Mouse (Mus musculus) monocyte, adult 5-6 weeks (primary cell): ENCODE results near the gene Hist2h2aa2. TPM values are rescaled to one million over a fixed set of nuclear protein-coding genes. Genes with fewer than 3 reads are reported as not detected.
A peak's percentile ranks its signal among the peaks of the same experiment; 100 is the strongest.
"Not testable (repeated sequence)": the region's sequence is repeated elsewhere in the genome, so short reads cannot be mapped to it uniquely, and the experiment has no call there.

Experiments used
- ATAC-seq: fragments of 153-309, 156-312 bp; replicated peaks from 2 replicates; pipeline ENCODE4 v1.8.0; 2017; ENCODE audit warnings: mild to moderate bottlenecking; ENCODE audit not compliant: low TSS enrichment, insufficient number of reproducible peaks, severe bottlenecking, poor library complexity, low FRiP score
- total RNA-seq: library from RNA; stranded (forward); fragments of 200-1000, 200-491, 200-594 nt; gene quantifications from 3 replicates; pipeline ENCODE4 v1.2.3, GENCODE M21; 2017

Hist2h2aa2 gene
- total RNA-seq, result 492 to 498 TPM (median 493 TPM) in 3 replicates

DNA sequence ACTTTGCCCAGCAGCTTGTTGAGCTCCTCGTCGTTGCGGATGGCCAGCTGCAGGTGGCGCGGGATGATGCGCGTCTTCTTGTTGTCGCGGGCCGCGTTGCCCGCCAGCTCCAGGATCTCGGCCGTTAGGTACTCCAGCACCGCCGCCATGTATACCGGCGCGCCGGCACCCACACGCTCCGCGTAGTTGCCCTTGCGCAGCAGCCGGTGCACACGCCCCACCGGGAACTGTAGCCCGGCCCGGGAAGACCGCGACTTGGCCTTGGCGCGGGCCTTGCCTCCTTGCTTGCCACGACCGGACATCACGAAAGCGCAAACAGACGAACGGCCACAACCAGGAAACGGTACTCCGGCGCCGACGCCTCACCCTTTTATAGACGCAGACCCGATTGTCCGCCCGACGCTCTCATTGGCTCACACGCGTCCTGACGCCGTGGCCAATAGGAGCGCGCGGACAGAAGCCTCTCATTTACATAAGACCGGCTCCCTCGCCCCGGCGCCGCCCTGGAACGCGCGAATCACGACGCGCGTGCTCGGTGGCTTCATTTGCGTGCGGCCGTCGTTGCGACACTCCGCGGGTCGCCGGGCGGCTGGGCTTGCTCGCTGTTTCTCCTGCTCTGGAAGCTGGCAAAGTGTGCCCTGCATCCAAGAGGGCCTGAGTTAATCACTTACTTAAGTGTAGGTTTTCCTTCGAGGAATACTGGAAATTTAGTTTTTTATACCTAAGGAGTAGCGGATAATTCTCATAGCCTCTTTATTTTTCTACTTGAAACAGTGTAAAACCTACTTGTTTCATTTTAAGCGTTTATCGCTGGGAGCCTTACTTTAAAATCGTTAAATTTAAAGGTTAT, at the start of gene Hist2h2aa2:
Gene Hist2h2aa2, minus strand, starts transcription at position 328 of the 850 bp plus-strand sequence.
- ATAC-seq, result peak; percentile 81

DNA sequence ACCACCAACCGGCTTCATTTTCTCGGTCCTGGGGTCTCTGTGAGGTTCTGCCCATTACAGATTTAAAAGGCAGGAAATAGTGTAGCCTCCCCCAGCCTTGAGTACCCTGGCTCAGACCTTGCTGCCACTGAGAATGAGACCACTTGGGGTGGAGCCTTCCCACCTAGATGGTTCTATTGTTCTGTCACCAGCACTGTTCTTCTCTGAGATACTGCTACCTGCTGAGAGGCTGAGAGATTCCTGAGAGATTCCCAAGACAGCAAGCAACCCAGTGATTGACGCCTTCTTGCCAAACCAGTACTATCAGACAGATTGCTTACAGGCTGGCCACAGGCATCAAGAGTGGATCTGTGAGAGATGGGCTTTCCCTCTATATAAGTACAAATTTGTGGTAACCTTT, 49.1 kb upstream of the Hist2h2aa2 start:
- ATAC-seq, result no peak

DNA sequence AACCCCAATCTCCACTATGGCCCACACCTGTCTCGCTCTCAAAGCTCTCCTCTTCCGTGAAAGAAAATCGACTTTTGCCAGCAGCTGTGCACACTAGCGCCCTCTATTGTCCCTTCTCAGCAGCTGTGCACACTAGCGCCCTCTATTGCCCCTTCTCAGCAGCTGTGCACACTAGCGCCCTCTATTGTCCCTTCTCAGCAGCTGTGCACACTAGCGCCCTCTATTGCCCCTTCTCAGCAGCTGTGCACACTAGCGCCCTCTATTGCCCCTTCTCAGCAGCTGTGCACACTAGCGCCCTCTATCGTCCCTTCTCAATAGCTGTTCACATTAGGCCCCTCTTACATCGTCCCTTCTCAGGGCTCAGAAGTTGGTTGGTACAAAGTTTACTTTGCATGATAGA, 47.3 kb upstream of the Hist2h2aa2 start:
- ATAC-seq, result not testable (repeated sequence)

DNA sequence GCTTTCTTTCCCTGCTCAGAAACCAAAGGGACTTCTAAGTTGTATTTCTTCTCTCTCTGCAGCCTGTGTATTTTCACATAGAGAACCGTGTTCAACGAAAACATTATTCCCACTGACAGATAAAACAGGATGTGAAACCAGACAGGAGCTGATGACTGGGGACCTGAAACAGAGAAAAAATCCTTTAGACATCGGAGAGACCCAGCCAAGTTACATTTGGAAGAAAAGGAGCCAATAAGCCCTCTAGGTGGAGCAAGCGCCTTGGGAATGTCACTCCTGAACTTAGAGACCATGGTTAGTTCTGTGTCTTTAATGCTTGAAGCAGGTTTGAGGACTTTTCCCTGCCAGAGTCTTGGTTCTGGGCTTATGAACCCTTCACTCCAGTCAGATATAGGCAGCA, 44.4 kb upstream of the Hist2h2aa2 start:
- ATAC-seq, result no peak

DNA sequence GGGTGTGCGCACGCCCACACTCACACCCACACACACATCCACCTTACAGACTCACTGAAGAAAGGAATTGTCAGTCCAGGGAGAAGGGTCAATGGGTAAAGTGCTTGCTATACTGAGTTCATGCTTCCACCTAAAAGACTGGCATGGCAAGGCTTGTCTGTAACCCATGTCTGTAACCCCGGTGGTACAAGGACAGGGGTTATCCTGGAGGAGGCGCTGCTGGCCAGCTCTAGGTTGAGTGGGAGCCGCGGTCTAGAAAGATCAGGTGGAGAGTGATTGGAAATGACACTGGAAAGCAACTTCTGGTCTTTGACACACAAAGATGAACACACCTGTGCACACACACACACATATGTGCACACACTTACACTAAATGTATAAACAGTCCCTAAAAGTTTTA, 40.6 kb upstream of the Hist2h2aa2 start:
- no peak for ATAC-seq

DNA sequence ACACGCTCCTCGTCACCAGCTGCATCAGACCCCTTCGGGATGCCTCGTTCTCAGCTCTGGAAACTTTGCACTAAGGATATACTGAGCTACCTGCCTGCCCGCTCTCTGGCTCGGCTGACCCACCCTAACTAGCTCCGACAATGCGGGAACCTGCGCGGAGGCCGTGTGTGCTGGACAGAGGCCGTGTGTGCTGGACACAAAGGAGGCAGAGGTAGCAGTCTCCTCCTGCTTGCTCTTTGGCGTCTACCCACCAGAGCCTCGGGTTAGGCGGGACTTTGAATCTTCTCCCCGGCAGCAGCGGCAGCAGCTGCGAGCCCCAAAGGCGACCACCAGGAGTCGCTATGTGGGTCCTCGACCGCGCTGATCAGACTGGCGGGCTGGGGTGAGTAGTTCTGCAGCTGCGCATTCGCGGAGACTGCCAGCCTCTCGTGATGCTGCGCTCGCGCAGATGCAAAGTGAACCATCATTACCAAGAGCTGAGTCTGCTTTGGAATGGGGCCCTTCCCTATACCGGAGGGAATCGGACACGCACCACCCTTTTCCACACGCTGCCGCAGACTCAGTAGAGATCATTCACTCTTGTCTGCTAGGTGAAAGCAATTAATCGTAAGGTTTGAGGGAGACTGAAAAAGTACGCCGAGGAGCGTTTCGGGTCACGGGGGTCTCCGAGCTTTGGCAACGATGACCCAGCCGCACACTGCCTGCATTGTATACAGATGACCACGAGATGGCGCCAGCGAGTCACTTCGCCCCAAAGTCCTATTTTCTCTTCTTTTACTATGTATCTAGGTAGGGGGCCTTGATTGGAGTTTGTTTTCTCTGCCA, 37.9 kb upstream of the Hist2h2aa2 start:
- peak; percentile 92 for ATAC-seq

DNA sequence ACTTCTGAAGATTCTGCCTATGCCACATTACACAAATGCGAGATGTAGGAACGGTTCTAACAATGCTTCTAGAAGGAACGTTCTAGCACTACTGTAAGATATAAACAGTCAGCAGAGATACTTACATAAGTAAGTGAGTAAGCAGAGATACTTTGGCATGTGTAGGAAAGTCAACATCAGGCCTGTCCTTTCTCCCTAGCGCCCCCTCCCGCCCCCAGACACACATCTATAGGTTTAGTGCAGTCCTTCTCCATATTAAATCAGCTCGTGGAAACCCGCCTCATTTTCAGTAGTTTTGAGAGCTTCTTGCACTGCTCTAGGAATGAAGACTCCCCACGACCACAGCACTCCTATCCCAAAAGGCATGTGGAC, 37.3 kb upstream of the Hist2h2aa2 start:
- ATAC-seq, result peak; percentile 11; the same call in 1 of the 2 replicates

DNA sequence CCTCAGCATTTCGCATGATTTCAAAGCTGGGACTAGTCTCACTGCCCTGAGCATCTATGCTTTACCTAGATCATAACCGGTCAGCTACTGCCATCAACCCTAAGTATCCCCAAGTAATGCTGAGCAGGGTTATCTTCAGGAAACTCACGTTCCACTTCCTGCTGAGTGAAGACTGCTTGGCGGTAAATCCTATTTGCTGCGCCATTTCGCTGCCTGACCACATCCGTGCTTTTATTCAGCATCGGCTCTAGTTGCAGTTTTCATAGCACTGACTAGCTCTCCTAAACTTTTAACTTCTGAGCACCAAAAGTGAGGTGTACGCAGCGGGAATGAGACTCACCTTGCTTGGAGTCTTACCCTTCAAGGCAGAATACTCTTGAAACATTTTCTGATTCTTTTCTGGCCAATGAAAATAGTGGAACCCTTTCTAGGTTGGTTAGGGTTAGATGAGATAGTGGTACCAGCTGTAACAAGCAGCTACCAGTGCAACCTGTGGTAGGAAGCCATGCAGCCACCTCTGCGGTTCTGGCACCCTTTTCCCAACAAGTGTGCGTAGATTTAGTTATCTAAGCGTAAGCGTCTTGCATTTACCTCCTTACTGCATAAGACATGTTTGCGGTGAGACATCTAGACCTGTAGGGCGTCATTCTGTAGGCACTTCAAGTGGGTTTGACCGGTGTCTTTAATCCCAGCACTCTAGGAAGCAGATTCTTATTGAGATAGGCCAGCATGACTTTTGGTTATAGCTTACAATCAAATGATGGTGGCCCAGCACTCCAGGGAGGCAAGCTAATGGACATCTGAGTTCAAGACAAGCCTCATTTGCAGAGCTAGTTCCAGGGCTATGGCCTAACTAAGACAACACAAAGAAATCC, 33.8 kb upstream of the Hist2h2aa2 start:
- ATAC-seq, result no peak

DNA sequence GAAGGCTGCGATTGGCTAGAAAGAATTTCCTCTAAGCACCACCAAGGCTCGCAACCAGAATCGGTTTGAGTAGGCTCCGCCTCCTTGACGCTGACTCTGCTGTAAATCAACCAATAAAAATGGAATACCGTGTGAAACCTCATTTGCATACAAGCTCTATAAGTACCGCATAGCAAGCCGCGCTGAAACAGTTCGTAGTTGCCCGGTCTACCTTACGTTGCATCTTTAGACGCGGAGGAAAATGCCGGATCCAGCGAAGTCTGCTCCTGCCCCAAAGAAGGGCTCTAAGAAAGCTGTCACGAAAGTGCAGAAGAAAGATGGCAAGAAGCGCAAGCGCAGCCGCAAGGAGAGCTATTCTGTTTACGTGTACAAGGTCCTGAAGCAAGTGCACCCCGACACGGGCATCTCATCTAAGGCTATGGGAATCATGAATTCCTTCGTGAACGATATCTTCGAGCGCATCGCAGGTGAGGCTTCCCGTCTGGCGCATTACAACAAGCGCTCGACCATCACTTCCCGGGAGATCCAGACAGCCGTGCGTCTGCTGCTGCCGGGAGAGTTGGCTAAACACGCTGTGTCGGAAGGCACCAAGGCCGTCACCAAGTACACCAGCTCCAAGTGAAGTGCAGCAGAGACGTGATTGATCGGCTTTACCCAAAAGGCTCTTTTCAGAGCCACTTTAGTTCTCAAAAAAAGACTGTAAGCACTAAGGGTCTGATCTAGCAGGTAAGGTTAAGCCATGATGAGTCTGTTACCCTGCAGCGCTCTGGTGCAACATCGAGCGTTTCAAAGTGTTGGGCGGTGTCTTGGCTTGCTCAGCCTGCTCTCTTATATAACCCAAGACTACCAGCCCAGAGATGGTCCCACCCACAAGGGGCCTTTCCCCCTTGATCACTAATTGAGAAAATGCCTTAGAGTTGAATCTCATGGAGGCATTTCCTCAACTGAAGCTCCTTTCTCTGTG, 29.7 kb upstream of the Hist2h2aa2 start, which contains the start of gene Hist2h2bb:
Gene Hist2h2bb, plus strand, starts transcription at position 242 of the 964 bp plus-strand sequence.
- peak; percentile 93 for ATAC-seq

DNA sequence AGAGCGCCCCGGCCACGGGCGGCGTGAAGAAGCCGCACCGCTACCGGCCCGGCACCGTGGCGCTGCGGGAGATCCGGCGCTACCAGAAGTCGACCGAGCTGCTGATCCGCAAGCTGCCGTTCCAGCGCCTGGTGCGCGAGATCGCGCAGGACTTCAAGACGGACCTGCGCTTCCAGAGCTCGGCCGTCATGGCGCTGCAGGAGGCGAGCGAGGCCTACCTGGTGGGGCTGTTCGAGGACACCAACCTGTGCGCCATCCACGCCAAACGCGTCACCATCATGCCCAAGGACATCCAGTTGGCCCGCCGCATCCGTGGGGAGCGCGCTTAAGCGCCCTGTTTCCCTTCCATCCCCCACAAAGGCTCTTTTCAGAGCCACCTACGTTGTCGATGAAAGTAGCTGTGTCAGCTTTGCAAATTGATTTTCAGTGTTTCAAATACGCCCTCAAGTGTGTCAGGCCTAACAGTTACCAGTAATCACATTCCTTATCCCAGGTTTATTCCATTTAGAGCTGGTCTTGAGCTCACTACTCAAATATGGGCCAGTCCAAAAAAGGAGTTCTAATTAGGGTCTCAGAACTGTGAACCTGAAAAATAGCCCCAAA, 28.8 kb upstream of the Hist2h2aa2 start:
- ATAC-seq, result peak; percentile 20; the same call in 1 of the 2 replicates

DNA sequence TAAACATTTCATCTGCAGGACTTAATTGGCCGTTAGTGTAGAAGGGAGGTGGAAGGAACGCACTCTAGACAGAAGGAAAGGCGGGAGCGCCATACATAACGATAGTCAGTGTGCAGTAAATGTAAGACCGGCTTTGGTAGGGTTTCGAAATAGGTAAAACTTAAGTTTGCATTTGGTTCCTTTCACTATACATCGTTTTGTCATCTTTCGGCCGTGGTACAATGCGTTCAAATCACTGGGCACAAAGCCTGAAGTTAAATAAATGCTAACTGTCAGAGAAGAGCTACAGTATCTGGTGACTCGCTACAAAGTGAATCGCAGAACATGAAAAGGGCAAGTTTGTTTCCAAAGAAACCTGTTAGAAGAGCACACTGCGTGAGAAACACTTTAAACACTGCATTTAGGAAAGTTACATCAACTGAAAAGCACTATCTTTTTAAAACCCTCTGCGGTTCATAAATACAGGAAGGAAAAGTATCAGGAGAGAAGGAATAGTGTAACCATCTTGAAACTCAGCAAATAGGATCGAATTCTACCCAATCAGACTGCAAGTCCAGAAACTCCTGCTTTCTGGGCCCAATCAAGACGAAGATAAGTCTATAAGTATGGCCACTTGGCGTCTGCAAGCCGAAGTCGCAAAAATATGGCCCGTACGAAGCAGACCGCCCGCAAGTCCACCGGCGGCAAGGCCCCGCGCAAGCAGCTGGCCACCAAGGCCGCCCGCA, 28.1 kb upstream of the Hist2h2aa2 start, which contains the start of gene Hist2h3b:
Gene Hist2h3b, plus strand, starts transcription at position 604 of the 725 bp plus-strand sequence.
- ATAC-seq, result peak; percentile 72

DNA sequence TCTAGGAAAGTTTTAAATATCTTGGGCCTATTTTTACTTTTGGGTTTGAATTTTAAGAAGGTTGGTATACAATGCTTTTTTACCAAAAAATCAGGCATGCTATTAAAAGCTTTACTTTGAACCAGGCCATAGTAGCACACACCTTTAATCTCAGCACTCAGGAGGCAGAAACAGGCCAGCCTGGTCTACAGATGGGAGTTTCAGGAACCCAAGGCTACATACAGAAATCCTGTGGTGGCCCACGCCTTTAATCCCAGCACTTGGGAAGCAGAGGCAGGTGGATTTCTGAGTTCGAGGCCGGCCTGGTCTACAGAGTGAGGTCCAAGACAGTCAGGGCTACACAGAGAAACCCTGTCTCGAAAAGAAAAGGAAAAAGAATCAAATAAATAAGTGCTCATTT, 27.5 kb upstream of the Hist2h2aa2 start:
- no peak for ATAC-seq

DNA sequence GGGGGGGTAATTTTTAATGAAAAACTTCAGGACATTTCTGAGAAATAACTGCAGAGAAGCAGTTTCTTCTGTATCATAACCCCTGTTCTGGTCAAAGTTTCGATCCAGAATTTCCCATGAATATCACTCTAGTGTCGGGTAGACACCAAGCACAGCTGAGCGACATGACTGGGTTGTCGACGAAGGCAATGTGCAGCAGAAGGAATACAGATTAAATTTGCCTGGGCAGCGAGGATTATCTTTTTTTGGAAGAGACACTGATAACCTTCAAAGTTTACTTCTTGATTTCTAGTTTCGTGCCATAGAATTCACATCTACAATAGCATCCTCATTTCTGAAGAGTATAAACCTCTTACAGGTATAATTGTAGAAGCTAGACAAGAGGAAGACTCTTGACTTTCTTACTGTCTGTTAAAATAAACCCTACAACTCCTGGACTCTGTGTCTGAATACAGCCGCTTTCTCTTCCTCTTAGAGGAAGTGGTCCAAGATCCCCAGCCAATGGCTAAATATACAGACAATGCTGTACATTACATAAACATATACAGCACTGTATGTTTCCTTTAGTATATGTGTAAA, 26.1 kb upstream of the Hist2h2aa2 start:
- no peak for ATAC-seq

DNA sequence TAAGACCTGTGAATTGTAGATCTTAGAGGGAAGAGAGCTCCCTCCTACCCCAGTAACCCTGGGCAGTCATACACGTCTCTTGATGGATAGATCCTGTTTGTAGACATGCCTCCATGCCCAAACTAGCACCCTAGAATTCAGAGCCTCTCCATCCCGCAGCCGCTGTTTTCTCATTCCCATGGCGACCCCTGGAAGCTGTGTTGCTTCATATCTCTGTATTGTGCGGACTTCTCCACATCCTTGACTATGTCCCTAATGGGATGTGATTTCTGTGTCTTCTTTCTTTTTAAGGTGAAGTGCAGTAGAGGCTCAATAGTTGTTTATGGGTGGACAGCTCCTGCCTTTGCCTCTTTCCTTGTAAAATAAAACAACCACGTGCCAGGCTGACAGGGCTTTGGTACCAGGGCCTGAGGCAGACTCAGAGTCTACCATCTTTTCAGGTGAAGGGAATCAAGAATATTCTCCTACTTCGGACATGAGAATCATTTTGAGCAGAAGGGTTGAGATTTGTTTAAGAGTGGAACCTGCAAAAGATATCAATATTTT, 24.4 kb upstream of the Hist2h2aa2 start:
- ATAC-seq, result no peak

DNA sequence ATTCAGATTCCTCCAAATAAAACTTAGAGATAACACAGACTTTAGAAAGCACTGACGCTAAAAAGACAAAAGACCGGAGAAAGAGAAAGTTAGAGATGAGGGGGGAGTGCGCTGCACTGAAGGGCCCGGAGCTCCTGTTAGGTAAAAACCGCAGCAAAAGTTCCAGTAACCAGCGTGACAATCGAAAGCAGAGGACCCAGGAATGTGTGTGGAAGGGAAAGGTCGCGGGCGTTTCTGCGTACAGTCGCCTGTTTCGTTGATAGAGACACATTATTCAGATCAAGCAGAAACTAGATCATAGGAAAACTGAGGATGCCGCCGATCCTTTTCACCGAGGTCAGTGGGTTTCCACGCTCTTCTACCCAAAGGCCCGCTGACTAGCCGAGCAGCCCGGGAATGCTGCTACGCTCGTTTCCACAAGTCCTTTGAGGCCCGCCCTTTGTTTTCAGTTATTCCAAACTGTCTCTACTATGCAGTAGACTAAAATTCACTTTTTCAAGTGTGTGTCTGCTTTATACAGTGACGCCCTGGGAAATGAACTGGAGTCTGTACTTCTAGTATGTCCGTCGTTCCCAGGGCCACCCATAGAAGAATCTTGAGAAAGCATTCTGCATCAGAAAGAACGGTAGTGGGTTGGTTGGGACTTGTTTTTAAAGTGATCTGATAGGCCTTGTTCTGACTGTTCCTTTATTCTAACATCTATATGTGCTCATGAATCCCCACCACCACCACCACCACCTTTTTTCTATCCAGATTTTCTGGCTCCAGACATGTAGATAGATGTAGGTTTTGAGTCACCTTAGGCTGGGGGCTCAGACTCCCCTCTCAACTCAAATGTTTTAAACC, 23.7 kb upstream of the Hist2h2aa2 start:
- no peak for ATAC-seq
